Mouse (Mus musculus) kidney, adult 18-20 months (tissue): ENCODE measurements around the gene Inpp1.

ENCODE experiments used
- DNase-seq: peaks from one replicate; pipeline ENCODE4 v3.0.0; 2021

Inpp1 gene

DNA sequence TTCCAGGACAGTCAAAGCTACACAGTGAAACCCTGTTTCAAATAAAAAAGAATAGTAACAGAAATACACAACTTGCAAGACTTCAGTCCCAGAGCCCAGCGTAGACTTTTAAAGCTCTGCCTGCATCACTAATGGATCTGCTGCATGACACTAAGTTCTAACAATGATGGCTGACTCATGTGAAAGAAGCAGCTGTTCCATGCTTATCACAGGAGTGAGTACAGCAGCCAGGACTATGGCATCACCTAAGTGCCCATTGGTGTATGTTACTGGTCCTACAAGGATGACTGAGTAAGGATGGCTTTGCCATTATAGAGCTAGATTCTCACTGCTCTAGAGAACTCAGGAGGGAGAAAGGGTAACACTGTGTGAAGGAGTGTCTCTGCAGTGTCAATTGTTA lies 30.2 kb downstream of the Inpp1 start:
- DNase-seq: no peak

DNA sequence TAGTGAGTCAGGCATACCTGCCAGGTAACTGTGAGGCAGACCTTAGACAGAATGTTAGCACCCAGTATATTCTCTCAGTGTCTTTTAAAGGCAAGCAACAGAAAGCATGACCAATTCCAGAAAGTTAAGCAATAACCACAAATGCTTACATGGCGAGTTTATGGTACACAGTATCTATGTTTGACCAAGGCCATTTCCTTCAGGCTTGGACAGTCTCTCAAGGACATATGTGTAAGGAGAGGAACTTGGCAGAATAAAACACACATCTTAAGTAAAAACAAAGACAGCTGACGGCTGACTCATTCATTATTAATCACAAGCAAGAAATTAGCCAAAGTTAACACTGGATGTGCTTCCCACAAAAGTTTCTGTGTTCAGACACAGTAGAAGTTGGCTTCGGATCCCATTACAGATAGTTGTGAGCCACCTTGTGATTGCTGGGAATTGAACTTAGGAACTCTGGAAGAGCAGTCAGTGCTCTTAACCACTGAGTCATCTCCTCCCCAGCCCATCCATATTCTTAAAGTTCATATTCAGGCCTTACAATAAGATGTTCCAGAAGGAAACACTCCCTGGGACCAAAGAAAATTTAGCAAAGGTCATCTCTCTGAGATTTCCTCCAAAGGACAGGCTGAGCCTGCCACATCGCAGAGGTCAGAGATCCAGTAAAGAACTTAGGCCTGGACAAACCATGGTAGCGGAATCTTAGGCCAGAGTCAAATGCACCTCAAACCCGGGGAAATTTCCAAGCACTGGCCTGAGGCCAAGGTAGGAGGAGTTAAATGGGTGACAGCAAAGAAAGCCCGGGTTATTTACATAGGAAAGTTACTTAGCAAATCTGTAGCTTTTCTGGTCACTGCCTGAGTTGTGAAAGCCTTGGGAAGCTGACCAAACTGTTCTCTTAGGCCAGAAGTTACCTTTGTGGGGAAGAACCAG lies 52.0 kb downstream of the Inpp1 start:
- peak; percentile 33 for DNase-seq

DNA sequence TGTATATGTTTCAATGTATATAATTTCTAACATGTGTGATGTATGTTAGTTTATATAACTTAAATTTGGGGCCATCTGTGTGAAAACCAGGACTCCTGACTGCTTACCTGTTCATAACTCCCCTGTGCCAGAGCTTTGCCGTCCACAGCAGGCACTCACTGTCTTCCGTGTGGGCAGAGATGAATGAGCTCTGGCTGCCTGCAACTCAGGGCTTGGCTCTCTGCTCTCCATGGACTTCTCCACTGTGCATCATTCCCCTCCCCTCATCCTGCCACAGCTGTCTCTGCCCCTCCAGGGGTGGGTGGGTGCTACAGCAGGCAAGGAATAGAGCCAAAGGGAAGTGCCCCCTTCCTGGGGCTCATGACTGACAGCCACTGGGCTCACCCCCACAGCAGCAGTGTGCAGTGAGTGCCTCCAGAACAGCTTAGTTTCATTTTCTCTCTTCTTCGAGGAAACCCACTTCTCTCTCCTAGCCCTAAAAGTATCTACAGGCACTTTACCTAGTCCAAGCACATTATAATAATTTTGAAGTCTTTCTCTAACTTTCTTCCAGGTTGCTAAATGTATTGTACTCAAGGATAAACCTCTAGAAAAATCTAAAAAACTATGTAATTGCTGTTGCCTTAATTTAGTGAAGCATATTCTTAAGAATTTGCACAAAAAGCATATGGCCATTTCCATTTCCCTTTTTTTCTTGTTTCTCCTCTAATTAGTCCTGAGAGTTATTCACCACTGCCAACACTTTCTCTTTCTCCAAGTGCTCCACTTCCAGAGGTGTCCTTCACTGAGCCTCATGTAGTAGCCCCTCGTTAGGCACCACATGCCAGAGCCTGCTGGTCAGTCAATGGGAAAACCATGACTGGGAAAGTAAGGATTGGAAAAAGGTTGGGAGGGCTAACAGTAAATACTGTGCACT lies 53.3 kb downstream of the Inpp1 start:
- no peak for DNase-seq

DNA sequence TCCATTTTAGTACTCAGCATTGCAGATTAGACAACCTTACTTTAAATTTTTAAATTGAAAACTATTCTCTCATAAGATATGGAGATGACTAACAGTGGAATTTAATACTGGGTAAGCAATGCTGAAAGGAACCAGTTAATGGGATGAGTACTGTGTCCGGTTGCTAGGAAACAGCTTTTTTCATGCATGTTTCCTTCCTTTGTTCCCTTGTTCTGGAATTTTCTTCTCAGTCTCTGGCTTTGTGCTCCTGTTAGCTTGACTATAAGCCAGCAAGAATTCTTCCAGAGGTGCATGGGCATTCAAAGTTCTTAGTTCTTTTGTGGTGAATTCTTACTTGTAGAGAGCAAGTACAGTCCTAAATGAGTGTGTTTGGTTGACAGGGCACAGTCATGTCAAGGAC lies 59.3 kb downstream of the Inpp1 start:
- DNase-seq: no peak

DNA sequence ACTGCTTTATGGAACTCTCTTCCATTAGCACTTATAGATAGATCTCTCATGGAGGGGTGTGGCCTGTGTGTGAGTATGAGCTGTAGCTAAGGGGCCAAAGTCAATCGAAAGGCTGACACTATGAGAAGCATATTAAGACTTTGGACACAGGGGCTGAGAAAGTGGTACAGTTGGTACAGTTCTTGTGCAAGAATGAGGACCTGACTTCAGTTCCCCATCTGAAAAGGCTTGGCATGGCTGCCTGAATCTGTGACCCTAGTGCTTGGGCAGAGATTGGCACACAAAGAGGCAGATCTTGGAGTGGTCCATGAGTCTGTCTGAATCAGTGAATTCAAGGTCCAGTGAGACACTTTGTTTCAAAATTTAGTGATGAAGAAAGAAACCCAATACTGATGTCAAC lies 63.2 kb downstream of the Inpp1 start:
- no peak for DNase-seq

DNA sequence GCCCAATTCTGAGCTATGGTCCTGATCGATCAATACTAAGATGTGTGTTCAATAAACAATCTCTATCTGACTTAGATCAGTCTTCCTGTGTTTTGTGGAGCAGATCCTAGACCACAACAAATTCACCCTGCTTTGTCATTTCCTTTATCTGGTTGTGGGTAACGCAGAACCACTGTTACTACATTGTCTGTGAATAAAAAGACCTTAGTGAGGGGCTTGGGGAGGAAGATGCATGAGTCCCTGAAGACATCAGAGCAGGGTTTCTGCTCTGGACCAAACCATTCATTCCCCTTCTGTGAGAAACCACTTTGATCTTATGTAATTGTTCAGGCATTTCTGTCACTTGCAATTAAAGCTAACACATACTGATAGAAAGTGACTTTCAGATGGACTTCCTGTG lies 63.7 kb downstream of the Inpp1 start:
- no peak for DNase-seq

DNA sequence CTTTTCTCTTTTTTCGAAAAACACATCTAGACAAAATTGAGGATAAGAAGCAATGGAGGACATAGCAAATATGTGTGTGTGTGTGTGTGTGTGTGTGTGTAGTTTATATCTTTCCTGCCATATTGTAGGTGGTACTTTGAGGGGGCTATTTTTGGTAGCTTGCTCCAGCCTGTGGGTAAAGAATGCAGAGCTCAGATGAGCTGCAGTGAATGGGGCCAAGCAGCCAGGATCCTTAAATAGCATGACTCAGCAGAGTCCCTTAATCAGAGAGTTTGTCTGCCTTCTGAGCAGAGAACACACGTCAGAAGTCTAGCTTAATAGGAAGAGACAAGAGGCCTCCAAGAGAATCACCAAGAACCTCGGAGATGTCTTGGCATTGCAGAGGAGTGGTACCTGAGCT lies 64.8 kb downstream of the Inpp1 start:
- DNase-seq: no peak

DNA sequence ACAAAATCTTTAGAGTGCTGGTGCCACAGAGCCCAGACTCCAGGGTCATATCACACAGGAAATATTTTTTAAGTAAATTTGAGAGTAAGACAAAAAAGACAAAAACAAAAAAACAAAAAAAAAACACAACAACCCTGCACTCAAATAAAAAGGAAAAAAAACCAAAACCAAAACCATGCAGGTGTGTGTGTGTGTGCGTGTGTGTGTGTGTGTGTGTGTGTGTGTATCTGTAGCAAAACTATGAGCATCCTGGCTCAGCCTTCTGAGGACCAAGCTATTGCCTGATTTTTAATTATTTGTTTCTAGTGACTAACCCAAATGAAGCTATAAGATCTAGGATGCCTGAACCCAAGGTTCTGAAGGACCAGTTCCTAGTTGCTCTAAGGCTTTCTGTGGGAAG lies 65.9 kb downstream of the Inpp1 start:
- DNase-seq: no peak

DNA sequence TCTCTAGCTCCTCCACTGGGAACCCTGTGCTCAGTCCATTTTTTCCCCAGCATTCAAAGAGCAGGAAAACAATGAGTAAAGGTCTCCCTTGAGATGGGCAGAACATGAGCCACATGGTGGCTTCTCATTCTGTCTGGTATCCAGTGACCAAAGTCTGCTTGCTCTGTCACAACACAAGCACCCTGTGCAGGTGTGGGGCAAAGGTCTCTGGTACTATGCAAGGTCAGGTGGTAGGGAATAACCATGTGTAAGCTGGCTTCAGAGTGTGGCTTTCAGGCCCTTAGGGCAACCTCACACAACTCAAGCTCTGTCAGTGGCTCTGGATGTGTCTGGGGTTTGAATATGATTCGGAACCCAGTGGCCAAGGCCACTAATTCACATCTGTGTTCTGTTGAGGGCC lies 67.5 kb downstream of the Inpp1 start:
- DNase-seq: no peak

DNA sequence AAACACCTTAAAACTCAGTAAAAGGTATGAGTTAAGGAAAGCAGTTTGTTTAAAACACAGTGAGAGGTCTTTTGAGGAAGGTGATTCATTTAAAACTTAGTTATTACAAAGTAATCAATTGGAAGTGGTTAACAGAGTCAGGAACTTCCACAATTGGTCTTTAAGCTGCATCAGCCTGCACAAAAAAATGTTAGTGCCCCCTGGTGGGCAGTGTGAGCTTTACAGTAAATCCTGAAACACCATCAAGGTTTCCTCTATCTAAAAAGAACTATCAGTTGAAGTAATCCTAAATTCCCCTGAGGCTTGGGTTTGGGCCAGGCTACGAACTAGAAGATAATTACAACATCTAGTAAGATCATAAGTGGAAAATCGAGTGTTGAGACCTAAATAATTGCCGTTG lies 69.2 kb downstream of the Inpp1 start:
- DNase-seq: peak; percentile 66

DNA sequence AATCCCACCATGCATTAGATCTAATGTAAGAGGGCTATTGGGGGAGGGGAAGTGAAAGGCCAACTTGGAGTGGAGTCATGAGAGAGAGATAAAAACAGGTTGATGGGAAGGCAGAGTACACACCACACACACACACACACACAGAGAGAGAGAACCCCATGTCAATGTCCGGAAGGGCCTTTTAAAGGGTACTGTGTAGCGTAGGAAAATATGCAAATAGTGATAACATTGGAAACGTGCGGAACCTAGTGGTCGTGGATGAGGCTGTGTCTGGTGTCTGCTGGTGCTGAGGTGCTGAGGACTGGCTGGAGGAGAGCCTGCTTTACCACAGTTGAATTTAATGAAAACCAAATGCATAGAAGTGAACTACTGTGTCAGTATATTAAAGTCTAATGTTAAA lies 74.9 kb downstream of the Inpp1 start:
- DNase-seq: no peak
